Mouse (Mus musculus) bone marrow, adult 2 months (tissue): ENCODE measurements around the gene Usp19. TPM values are rescaled to one million over a fixed set of nuclear protein-coding genes. Genes with fewer than 3 reads are reported as not detected.

Experiments used
- H3K27ac ChIP-seq: fragments of 200-500 bp; 2 replicates; pipeline ENCODE4 v1.5.1; 2012; ENCODE audit warnings: low read depth, mild to moderate bottlenecking, control low read depth, inconsistent platforms, low read length; ENCODE audit not compliant: control insufficient read depth, poor library complexity, insufficient read depth
- H3K4me1 ChIP-seq: fragments of 200-500 bp; 2 replicates; pipeline ENCODE4 v1.6.1; 2011; ENCODE audit warnings: low read length; ENCODE audit not compliant: control insufficient read depth, insufficient read depth
- H3K4me3 ChIP-seq: fragments of 200-500 bp; replicated peaks from 2 replicates; pipeline ENCODE3; 2011; ENCODE audit warnings: mild to moderate bottlenecking, low read depth, low read length, control low read depth; ENCODE audit not compliant: control insufficient read depth
- CTCF ChIP-seq: fragments of 200-500 bp; IDR thresholded peaks from 2 replicates; pipeline ENCODE4 v1.5.1; 2011; ENCODE audit warnings: low read length, control low read depth; ENCODE audit not compliant: control insufficient read depth, insufficient read depth
- POLR2A ChIP-seq: fragments of 200-500 bp; IDR thresholded peaks from 2 replicates; pipeline ENCODE4 v1.6.1; 2011; ENCODE audit warnings: low read depth, mild to moderate bottlenecking, control low read depth, low read length, borderline replicate concordance; ENCODE audit not compliant: control insufficient read depth
- WGBS: fragments of 180-500 bp; shearing (Covaris S2); methylation state at CpG from one replicate; pipeline ENCODE4 v1.1.7; 2018; 5-methylcytosine and 5-hydroxymethylcytosine counted together
- polyA plus RNA-seq: library from polyadenylated mRNA; stranded (reverse); fragments of >200 nt; gene quantifications from 2 replicates; pipeline ENCODE4 v1.2.4, GENCODE M21; 2011; ENCODE audit warnings: low replicate concordance; ENCODE audit not compliant: missing spikeins, insufficient read depth, insufficient read length

Gene Usp19
- polyA plus RNA-seq, 1 experiment = 94.4 TPM

DNA sequence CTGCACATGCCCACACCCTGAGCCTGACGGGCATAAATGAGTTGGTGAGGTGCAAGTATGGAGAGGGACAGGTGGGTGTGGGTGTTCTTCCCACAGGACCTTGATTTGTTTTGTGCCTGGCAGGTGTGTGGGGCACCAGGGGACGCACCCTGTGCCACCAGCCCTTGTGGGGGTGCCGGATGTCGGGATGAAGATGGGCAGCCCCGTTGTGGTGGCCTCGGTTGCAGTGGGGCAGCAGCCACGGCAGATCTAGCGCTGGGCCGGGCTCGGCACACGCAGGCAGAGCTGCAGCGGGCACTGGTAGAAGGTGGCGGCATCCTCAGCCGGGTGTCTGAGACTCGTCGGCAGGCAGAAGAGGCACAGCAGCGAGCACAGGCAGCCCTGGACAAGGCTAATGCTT, 2.0 kb upstream of the Usp19 start:
- H3K27ac ChIP-seq = no peak overlapping the region
- 89% methylated on average over 17 of the region's 17 CpGs for WGBS
- TF ChIP-seq CTCF (no peak), POLR2A (no peak)
- peaks cover 5% of the 10 kb centered on the region for H3K4me1 ChIP-seq
- H3K4me3 ChIP-seq = no peak overlapping the region

DNA sequence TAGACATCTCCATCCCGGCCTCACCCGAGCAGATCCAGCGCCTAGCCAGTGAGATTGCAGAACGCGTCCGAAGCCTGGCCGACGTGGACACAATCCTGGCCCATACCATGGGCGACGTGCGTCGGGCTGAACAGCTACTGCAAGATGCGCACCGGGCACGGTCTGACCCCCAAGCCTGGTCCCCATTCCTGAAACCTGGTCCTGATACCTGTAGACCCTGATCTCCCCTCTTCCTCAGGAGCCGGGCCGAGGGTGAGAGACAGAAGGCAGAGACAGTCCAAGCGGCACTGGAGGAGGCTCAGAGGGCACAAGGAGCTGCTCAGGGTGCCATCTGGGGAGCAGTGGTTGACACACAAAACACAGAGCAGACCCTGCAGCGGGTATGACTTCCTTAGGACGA, 1.2 kb upstream of the Usp19 start:
- Histone ChIP-seq H3K4me3 (no peak overlapping the region), H3K27ac (0 out of 2 replicates have a peak overlapping the region, but pooled peaks have one; percentile 96)

DNA sequence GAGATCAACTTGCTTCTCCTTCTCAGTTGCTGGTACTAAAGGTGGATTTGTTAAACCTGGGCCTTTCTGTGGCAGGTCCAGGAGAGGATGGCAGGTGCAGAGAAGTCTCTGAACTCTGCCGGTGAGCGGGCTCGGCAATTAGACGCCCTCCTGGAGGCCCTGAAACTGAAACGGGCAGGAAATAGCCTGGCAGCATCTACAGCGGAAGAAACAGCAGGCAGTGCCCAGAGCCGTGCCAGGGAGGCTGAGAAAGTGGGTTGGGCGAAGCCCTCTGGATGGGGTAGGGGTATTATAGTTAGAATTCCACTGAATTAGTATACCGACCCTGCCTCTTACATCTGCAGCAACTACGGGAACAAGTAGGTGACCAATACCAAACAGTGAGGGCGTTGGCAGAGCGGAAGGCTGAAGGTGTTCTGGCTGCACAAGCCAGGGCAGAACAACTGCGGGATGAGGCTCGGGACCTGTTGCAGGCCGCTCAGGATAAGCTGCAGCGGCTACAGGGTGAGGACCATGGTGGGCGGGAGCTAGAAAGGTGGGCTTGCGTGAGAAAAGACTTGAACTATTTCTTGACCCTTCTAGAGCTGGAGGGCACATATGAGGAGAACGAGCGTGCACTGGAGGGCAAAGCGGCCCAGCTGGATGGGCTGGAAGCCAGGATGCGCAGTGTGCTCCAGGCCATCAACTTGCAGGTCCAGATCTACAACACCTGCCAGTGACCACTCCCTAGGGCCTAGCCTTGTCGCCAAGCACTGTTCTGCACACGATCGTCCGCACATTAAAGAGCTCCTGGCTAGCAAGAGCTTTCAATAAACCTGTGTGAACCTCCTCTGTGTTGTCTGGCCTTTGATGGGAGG, 472 bp upstream of the Usp19 start:
- Histone ChIP-seq H3K4me3 (peak overlapping the region; percentile 86), H3K4me1 (peaks cover 5% of the 10 kb centered on the region), H3K27ac (peak overlapping the region; percentile 96)
- no peak for TF ChIP-seq CTCF
- no peak for TF ChIP-seq POLR2A
- WGBS = 41% methylated on average over 26 of the region's 26 CpGs

More for the DNA sequence above, 1.2 kb upstream of the Usp19 start:
- H3K4me1 ChIP-seq = peaks cover 5% of the 10 kb centered on the region
- 88% methylated on average over 20 of the region's 20 CpGs for WGBS
- TF ChIP-seq POLR2A = no peak
- no peak for TF ChIP-seq CTCF

DNA sequence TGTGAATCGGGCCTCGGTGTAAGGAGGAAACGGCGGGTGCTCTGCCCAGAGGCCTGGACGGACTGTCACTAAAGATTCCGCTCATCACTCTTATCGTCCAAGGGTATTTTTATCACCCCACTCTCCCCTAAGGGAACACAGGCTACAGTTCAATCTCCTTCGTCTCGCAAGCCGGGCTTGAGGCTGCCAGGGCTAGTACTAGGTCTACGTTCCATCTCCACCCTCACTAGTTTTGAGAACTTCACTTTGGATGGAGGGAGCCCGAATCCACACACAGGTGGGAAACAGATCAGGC, 831 bp downstream of the Usp19 start:
- Histone ChIP-seq H3K4me1 (peaks cover 5% of the 10 kb centered on the region), H3K4me3 (peak overlapping the region; percentile 86), H3K27ac (peak overlapping the region; percentile 96)
- WGBS = under 1% methylated on average over 12 of the region's 12 CpGs
- no peak for TF ChIP-seq CTCF
- no peak for TF ChIP-seq POLR2A

DNA sequence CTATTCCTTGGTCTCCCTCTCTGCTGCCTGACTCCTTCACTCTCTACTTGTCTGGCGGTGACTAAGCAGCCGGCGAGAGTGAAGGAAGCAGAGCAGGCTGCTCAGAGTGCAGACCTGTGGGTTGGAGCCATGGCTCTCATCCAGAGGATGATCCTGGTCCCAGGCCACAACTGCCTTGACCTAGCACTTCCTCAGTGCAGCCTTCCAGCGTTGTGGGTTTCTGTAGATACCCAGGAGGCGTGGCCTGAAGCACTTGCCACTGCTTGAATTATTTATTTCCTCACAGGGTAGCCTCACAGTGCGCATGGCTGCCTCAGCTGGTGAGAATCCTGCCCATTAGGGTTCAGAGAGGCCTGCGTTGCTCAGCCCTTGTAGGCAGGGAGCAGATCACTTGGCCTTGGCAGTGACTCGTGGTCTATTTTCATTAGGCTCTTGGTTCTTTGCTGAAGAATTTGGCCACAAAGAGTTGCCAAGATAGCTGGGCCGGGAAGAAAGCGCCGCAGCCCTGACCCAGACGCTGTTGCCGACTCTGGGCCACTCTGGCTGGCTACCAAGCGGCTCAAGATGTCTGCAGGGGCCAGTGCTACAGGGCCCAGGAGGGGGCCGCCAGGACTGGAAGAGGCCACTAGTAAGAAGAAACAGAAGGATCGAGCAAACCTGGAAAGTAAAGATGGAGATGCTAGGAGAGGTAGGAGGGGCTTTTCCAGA, 1.8 kb downstream of the Usp19 start:
- Histone ChIP-seq H3K4me1 (peaks cover 5% of the 10 kb centered on the region), H3K27ac (no peak overlapping the region), H3K4me3 (peak overlapping the region; percentile 34)
- TF ChIP-seq CTCF = no peak
- TF ChIP-seq POLR2A = no peak
- WGBS = 37% methylated on average over 16 of the region's 16 CpGs

DNA sequence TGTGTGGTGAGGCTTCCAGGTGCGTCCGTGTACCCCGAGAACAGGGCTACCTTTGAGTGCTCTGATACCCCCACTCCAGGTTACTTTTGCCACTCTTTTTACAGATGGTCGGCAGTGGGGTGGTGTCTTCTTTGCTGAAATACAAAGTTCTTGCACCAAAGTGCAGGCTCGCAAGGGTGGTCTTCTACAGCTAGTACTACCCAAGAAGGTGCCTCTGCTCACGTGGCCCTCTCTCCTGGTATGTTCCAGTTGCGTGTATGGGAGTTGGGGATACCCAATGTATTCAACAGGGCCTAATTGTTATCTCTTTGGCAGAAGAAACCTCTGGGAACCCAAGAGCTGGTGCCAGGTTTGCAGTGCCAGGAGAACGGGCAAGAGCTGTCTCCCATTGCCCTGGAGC, 2.8 kb downstream of the Usp19 start:
- Histone ChIP-seq H3K4me1 (peaks cover 5% of the 10 kb centered on the region), H3K27ac (no peak overlapping the region), H3K4me3 (no peak overlapping the region)
- 90% methylated on average over 8 of the region's 8 CpGs for WGBS
- no peak for TF ChIP-seq POLR2A
- no peak for TF ChIP-seq CTCF

DNA sequence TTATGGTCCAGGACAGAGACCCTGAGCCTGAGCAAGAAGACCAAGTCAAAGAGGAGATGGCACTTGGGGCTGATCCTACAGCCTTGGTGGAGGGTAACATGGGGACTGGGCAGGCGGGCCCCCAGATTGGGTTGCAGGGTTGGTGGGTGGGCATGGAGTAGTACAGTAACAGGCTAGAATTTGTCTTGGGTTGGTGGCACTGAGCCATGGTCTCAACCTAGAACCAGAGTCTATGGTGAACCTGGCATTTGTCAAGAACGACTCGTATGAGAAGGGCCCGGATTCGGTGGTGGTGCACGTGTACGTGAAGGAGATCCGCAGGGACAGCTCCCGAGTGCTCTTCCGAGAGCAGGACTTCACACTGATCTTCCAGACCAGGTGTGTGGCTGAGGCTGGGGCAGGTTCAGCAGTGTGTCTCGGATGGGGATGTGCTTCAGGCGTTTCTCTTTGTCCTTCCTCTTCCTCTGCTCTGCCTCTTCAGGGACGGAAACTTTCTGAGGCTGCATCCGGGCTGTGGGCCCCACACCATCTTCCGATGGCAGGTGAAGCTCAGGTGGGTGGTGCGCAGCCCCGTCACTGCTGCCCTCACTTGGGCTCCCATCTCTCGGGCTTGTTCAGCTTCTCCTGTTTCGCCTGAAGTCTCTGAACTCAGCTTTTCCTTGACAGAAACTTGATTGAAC, 3.9 kb downstream of the Usp19 start:
- no peak for TF ChIP-seq CTCF
- TF ChIP-seq POLR2A = no peak
- Histone ChIP-seq H3K27ac (no peak overlapping the region), H3K4me1 (peaks cover 5% of the 10 kb centered on the region), H3K4me3 (no peak overlapping the region)
- 92% methylated on average over 19 of the region's 19 CpGs for WGBS

DNA sequence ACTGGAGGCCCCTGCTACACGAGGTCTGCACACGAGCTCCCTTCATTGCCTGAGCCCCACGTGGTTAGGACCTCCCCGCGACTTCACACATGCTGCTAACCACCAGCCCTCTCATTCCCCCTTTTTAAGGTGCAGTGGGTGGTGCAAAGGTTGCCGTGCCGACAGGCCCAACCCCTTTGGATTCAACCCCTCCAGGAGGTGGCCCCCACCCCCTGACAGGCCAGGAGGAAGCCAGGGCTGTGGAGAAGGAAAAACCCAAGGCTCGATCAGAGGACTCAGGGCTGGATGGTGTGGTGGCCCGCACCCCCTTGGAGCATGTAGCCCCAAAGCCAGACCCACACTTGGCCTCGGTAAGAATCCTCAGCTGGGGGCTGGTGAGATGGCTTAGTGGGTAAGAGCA, 4.5 kb downstream of the Usp19 start:
- H3K4me1 ChIP-seq = peaks cover 5% of the 10 kb centered on the region
- TF ChIP-seq POLR2A = no peak
- TF ChIP-seq CTCF = no peak
- WGBS = 83% methylated on average over 10 of the region's 10 CpGs

More for the DNA sequence above, 4.5 kb downstream of the Usp19 start:
- H3K4me3 ChIP-seq = no peak overlapping the region
- H3K27ac ChIP-seq = no peak overlapping the region
